Mouse (Mus musculus): Measurements from ENCODE around the gene Hhipl1.

The Hhipl1 gene

DNA sequence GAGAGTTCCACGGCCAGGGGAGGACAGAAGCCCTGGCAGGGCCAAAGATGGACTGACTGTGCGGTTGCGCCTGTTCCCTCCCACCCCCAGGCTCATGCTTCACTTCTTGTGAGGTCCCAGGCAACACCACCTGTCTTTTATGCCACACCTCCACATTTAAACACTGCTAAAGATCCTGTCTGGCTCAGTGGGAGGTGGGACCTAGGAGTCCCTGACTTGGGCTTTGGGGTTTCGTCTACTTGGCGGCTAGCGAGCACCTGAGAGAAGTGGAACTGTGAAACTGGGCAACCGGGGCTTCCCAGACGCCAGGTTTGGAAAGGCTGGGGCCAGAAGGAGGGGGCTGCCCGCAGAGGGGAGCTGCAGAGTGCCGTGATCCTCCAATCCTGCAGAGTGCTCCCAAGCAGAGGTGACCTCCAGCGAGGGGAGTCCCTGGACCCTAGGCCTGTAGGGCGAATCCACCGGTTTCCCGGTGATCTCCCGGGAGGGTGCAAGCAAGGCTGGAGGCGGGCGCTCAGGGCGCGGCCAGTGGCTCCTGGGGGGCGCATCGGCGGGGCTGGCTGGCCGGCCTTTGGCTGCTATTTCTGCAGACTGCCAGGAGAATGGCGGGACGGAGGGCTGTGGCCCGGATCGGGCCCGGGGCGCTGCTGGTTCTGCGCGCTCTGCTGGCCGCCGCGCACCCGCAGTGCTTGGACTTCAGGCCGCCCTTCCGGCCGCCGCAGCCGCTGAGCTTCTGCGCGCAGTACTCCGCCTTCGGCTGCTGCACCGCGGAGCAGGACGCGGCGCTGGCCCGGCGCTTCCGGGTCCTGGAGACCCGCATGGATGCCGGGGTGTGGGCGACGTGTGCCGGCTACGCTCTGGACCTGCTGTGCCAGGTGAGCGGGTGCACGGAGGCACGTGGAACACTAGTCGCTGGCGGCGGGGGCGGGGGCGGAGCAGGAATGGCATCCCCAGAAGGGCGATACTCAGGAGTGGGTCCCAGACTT is at the start of gene Hhipl1:
Gene Hhipl1, plus strand, starts transcription at position 459 of the 983 bp plus-strand sequence.
- no peak for DNase-seq (ENCODE audit: low read depth, low spot score)

DNA sequence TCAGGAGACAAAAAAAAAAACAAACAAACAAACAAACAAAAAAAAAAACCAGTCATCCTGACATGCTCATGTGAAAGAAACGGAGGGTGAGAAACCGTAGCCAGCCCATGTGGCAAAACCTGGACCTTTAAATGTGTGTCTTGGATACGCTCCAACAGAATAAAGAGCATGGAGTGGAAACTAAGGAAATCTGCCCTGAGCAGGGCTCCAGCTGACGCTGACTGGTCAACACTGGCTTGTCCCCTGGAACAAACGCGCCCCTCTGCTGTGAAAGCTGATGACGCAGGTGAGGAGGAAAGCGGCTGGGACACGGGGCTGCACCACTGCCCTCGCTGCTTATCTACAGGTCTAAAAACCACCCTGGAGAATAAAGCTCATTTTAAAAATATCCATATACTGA is 49.3 kb upstream of the Hhipl1 start:
- no peak for DNase-seq (ENCODE audit: low read depth, low spot score)

DNA sequence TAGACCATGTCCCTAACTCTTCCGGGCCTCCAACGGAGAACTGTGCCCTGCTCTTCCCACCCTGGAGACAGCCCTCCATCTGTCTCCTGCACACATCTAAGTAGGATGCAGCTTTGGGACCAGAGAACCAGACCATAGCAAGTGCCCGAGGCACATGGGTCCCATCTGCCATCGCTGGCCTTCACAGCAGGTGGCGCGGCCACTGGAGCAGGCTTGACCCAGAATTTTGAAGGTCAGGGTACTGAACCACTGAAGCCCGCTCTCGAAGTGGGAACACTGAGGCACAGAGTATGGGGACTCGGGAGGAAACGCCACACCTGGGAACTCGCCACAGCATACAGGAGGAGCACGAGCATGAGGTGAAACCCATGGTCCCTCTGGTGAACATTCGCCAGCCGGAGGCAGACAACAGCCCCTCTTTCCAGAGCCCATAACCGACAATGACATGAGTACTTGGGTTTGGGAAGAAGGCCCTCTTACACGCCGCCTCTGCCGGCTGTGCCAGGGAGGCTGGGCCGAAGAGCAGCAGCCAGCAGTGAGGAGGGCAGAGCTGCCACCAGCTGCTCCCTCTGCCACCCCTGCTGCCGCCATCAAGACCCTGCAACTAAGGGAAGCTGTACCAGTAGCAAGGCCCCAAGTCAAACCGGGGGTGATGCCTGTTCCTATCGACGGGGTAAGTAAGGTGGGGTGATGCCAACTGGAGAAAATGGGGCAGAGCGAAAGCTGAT is 46.6 kb upstream of the Hhipl1 start:
- no peak for DNase-seq (ENCODE audit: low read depth, low spot score)

DNA sequence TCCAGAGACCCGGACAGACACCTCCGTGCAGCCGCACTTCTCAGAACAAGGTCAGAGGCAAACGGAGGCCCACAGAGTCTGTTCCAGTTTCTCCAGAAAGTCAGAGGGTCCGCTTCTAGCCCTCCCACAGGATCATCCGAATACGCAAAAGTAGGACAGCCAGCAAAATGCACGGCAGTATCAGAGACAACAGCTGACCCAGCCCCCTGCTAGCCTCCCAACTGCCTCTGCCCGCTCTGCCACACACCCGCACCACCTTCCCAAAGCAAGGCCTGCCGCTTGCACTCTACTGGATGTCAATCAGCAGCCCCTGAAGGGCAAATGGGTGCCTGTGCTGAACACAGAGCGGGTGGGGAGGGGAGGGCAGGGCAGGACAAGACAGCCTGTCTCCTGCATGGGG is 45.1 kb upstream of the Hhipl1 start:
- DNase-seq (ENCODE audit: low read depth, low spot score), result no peak

DNA sequence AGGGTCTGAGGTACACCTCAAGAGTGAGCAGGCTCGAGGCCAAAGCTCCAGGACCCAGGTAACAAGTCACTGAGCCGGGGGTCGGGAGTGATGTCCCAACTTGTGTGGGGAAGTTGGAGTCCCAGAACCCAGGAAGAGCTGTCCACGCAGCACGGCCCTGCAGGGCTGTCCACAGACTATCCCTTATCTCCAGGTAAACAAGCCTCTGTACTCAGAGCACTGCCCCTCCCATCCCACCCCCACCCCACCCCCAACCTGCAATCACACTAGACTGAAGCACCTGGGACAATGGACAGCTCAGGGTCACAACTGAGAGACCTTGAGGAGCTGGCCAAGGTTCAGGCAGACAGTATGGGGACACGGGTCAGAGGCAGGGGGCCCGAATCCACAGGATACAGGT is 41.2 kb upstream of the Hhipl1 start:
- DNase-seq (ENCODE audit: low read depth, low spot score), result no peak

DNA sequence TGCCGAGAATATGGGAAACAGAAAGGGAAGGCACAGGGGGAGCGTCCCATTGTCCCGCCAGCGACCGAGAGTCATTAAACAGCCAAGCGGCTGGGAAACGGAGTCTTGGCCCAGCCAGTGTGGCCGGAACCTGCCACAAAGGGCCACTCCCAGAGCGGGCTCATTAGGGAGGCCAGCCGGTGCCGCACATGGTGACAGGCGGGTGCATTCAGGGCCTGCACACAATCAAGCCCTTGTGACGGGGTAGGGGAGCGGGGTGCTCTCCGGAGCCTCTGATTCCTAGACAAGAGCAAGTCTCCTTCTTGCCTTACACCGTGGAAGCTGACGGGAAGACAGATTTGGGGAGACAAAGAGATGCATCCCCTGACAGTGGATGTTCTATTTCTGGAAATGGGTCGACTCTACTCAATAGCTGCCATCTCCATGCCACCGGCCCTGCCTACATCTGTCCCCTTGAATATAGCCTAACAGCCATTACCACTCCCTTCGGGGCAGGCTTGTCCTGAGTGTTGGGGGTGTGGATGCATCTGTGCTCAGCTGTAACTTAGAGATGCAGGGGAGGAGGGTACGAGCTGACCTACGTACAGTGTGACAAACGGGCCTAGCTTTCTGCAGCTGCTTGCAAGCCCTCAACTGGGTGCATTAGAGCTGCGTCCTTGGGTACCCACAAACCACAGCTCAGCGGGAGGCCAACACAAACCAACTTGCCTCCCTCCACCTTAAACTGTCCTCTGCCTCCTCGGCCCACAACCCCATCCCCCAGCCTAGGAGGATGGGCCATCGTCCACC is 40.0 kb upstream of the Hhipl1 start:
- no peak for DNase-seq (ENCODE audit: low read depth, low spot score)

DNA sequence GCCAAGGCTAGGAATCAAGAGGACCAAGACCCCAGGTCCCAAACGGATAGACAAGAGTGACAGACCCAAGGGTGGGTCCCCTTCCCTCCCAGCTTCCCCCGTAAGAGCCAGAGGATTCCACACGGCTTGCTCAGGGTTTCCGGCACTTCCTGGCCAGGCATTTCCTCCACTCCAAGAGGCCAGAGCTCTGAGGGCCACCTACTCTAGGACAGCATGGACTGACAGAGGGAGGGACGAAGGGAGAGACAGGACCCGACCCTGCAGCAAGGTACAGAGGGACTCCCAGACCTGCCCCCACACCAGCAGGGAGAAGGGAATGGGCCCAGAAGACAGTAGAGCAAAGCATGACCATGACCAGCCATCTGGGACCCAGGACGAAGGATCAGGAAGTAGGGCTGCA is 38.4 kb upstream of the Hhipl1 start:
- no peak for DNase-seq (ENCODE audit: low read depth, low spot score)

DNA sequence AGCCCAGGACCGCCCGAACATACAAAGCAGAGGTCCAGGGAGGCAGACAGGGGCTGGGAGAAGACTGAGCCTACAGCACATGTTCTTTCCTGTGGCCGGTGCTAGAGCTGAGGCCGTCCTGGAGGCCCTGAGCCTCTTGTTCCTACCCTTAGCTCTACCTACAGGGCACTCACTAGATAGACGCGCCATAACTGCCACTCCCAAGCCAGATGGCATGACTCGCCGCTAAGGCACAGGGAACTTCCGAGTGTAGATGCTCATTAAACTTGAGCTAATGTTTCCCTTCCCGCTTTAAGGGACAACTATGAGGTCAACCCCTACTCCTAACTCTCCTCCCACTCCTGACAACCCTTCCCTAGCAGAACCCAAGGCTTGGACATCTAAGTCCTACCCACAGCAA is 37.1 kb upstream of the Hhipl1 start:
- no peak for DNase-seq (ENCODE audit: low read depth, low spot score)

DNA sequence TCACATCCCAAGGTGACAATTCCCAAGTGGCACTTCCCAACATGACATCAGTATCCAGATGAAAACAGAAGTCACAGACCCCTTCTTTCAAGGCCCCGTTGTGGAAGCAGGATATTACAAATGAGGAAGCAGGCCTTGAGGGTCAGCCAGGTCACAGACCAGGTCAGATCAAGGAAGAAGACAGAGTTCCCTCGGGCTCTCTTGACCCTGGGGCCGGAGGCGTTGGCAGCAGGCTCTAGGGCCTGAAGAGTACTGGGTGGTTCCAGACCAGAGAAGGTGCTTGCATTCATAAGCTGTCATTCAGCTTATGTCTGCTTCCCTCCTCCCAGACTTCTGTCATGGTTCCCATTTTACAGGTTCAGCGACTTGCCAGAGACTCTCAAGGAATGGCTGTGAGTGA is 36.4 kb upstream of the Hhipl1 start:
- DNase-seq (ENCODE audit: low read depth, low spot score), result no peak

DNA sequence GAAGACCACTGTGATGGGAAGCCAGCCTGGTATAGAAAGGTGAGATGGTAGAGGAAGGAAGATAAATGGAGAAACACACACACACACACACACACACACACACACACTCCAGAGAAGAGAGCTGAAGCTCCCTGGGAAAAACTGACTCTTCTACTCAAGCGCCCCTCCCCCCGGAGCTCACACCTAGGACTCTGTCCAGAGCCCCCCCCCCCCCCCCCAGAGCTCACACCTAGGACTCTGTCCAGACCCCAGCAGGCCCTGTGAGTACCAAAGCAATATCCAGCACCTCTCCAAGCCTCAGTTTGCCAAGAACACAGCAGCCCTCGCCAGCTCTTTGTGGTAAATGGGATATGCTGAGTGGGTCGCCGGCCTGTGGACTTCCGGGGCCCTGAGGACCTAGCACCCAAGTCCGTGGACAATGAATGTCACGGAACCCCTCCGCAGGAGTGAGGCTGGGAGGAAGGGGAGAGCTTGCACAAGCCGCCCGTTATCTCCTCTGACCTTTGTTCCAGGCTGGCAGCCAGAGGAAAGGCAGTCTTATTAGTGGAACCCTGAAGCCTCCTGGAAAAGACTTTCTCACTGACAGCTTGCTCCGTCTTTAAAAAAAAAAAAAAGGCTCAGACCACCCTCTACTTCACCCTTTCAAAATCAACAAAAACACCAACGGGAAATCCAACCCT is 35.7 kb upstream of the Hhipl1 start:
- no peak for DNase-seq (ENCODE audit: low read depth, low spot score)

DNA sequence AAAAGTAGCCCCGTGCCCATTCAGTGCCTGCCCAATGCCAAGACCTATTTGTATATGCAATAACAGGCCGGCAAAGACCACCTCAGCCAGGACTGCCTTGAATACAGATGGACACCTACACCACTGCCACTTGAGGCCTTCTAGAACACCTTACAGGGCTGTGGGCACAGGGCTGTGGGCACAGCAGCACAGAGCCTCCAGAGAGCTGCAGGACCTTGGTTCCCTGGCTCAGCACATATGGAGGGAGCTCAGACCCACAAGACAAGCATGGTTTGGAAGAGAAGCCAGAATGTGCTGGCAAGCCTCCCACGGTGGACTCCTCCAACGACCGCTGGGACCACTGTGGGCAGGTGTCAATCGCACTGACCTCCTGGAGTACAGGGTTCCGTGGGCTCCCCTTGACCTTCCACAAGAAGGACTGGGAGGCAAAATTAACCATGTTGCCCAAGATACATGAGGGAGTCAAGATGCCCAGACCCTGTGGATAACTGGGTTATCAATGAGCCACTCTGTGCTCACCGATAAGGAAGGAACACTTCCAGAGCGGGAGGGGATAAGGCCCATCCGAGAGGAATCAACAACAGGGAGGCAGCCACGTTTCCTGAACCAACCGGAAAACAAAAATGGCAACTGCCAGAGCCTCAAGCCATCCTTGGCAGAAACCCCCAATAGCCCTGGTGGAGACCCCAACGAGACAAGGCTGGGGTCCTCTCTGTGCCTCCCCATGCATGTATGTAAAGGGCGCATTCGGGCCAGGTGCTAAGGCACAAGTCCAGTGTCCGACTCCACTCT is 34.5 kb upstream of the Hhipl1 start:
- no peak for DNase-seq (ENCODE audit: low read depth, low spot score)

DNA sequence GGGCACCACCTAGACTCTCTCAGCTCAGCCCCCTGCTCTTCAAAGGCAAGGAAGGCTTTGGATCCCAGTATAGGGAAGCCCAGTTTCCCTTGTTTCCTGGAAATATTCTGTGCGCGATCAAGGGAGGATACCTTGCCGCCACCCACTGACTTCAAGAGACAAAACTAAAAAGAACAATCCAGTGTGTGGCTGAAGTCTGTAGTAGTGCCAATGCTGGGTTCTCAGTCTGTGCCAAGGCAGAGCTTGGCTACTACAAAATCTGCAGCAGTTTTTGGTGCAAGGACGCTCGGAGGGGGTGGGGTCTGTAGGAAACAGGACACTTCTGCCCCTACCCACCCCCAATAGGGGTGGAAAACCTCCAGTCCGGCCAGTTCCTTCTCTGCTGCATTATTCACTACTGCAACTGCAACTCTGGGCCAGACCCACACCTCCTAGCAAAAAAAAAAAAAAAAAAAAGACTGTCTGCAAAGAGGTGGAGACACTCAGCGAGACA is 33.9 kb upstream of the Hhipl1 start:
- DNase-seq (ENCODE audit: low read depth, low spot score), result no peak

DNA sequence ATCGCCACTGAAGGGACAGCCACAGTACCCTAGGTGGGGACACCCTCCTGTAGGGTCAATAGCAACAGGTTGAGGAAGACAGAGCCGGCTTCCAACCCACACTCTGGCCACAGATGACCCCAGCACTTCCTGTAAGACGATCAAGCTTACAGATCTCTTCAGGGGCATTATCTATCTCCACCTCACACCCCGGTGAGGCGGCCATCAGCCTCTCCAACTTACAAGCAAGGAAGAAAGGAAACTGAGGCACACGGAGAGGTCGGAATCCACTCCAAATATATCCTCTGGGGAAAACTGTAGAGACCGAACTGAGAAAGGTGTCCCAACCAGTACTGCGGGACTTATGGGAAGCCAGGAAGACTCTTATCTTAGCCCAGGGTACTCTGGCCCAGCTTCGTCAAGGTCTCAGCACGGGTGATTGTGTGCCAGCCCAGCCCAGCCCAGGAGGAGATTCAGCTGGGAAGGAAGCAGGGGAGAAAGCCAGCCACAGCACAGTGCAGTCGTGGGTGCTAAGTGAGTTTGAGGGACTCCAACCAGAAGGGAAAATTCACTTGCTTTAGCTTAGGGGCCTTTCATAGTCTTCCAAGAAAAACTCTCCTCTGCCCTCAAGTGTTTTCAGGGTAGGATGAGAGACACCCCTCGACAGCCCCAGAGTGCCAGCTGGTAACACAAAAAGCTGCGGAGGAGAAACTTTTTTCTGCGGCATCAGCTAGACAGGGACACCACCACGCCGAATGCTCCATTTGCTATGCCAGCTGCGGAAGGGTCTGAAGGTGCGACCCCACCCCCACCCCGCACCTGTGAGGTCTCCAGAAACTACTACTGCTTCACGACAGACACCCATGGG is 32.4 kb upstream of the Hhipl1 start:
- no peak for DNase-seq (ENCODE audit: low read depth, low spot score)

DNA sequence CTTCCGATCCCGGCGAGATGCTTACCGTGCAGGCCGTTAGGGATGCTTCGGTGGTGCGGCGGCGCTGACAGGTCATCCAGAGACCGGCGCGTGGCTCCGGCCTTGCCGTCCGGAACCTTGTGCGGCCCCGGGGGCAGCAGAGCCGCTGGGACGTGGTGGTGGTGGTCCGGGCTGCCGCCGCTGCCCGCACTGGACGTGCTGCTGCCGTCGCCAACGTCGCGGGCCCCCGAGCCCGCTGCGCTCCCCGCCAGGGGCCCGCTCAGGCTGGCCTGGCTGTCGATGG is 31.8 kb upstream of the Hhipl1 start:
- no peak for DNase-seq (ENCODE audit: low read depth, low spot score)

DNA sequence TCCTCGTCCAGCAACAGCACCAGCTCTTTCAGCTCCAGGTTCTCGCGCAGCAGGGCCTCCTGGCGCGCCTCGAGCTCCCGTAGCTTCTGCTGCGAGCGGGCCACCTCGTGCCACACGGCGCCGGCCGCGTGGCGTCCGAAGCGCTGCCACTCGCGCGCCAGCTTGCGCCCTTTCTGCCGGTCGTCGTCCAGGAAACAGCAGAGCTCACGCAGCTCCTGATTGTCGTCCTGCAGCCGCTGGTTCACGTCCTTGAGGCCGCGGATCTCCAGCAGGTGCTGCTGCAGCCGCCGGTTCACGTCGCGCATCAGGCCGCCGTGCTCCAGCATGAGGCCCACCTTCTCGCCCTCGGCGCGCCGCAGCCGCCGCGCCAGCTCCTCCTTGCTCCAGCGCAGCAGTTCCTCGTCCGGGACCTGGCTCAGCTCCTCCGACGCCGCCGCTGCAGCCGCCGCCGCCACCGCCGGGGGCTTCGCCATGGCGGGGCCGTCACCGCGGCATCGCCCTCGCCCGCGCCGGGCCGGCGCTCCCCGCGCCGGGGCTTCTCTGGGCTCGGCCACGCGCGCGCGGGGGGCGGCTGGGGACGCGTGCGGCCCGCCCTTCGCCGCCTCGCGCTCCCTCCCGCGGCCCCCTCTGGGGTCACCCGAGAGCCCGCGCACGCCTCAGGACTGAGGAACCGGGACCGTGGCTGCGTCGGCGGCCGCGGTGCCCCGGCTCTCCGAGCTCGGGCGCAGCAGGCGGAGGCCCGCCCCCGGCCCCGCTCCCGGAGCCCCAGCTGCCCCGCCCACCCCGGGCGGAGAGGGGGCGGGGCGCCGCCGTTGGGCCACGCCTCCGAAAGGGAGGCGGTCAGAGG is 31.2 kb upstream of the Hhipl1 start, which contains the start of gene Ccdc85c:
Gene Ccdc85c, minus strand, starts transcription at position 765 of the 847 bp plus-strand sequence.
- no peak for DNase-seq (ENCODE audit: low read depth, low spot score)

DNA sequence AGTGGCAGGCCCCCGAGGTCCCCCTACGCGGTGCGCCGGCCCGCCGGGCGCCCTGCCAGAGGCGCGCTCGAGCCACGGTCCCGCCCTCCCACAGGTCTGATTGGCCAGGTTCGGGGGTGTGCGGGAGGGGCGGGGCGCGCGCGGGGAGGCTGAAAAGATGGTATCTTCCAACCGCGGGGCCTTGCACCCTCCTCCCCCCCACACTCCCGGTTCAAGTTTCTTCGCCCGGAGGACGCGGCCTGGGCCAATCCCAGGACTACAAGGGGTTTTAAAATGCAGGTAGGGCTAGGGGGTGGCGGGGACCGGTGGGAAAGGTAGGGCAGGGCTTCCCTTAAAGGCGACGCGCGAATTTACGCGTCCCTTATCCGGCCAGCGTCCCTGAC is 30.6 kb upstream of the Hhipl1 start:
- peak; percentile 49 for DNase-seq (ENCODE audit: low read depth, low spot score)

DNA sequence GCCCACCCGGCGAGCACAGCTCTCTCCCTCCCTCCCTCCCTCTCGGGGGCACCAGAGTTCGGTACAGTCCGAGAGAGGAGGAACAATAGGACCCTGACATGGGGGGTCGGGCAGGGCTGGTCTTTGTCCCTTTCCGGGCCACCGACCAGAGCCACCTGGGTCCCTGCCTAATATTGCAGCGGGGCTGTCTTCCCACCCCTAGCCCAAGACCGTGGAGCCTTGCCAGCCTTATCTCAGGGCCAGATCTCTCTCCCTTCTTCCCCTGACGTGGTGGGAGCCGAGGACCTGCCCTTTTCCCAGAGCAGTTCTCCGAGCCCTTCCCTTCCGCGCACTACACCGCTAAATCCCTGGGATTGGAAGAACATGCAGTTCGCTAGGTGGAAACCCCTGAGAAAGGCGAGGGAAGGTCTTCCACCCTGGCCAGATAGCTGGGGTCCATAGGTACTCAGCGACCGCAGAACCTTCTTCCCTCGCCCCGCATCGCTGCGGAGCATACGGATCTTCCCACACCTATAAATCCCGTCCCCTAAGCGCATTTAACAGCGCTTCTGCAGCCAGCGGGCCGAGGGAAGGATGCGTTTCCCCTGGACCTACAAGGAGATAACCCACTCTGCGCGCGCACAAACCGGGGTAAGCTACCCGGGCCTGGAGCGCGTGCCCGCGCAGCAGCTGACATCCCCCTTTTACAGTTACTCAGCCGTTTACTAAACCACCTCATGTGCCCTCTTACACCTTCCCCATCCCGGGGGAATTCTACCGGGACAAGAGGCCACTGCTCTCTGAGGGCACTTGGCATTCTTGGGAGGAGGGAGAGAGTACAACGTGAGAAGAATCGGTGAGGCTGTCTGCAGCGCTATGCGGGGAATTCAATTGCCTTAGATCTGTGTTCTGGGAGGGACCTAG is 29.9 kb upstream of the Hhipl1 start:
- DNase-seq (ENCODE audit: low read depth, low spot score), result no peak

DNA sequence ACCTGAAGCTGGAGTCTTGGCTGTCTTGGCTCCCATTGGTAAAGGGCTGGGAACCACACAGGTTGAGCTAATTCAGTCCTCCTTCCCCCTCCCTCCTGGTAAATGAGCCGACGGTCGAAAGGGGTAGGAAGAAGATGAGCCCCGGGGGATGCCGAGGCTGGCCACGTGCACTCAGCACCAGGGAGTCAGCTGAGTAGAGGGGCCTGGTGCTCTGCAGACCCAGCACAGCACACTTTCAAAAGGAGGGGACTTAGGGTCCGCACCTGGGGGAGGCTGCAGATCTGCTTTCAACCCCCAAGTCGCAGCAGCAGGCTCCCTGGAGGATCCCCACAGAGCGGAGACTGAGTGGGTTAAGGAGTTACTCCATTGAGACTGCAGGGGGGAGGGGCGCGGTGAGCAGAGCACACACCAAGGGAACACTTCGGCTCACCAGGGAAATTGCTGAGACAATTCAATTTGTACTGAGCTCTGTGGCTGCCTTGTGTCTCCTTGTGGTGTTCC is 28.7 kb upstream of the Hhipl1 start:
- no peak for DNase-seq (ENCODE audit: low read depth, low spot score)

All from c-Kit-negative CD71-positive TER-119-positive erythroid progenitor cells, embryonic 14.5 days (primary cell).